Mouse (Mus musculus): ENCODE results near the gene Pcbp4. TPM values are rescaled to one million over a fixed set of nuclear protein-coding genes. Genes with fewer than 3 reads are reported as not detected.

Gene Pcbp4
- polyA plus RNA-seq (2017; shearing (Covaris generic)), result 1 to 10 TPM; 2.9 to 3.1 TPM

GRCm38 (mm10) chr9:106453271-106454070 lies at the start of gene Pcbp4:
Pcbp4 (plus strand) TSS chr9:106453291.
- peak; percentile 72 for ATAC-seq

GRCm38 (mm10) chr9:106405275-106405674 lies 47.8 kb upstream of the Pcbp4 start:
- ATAC-seq, result no peak

GRCm38 (mm10) chr9:106406443-106407078 lies 46.5 kb upstream of the Pcbp4 start:
- no peak for ATAC-seq

GRCm38 (mm10) chr9:106409096-106409495 lies 44.0 kb upstream of the Pcbp4 start:
- ATAC-seq, result no peak

GRCm38 (mm10) chr9:106410086-106410650 lies 42.9 kb upstream of the Pcbp4 start:
- ATAC-seq, result no peak

- no peak for ATAC-seq
These were observed 41.9 kb upstream of the Pcbp4 start for GRCm38 (mm10) chr9:106411091-106411594.

- ATAC-seq, result no peak
These were observed 41.4 kb upstream of the Pcbp4 start for GRCm38 (mm10) chr9:106411729-106412128.

GRCm38 (mm10) chr9:106412210-106412609 lies 40.9 kb upstream of the Pcbp4 start:
- no peak for ATAC-seq

- ATAC-seq, result no peak
These were observed 39.5 kb upstream of the Pcbp4 start for GRCm38 (mm10) chr9:106413606-106414005.

GRCm38 (mm10) chr9:106416826-106417225 lies 36.3 kb upstream of the Pcbp4 start:
- no peak for ATAC-seq

- peak; percentile 37 for ATAC-seq
These were observed 35.1 kb upstream of the Pcbp4 start for GRCm38 (mm10) chr9:106417841-106418625.

GRCm38 (mm10) chr9:106420608-106421007 lies 32.5 kb upstream of the Pcbp4 start:
- ATAC-seq, result no peak

- ATAC-seq, result no peak
These were observed 31.8 kb upstream of the Pcbp4 start for GRCm38 (mm10) chr9:106421033-106421864.

GRCm38 (mm10) chr9:106421865-106422160 lies 31.3 kb upstream of the Pcbp4 start:
- ATAC-seq, result peak; percentile 76

- peak; percentile 19 for ATAC-seq
These were observed 24.3 kb upstream of the Pcbp4 start for GRCm38 (mm10) chr9:106428719-106429220.

- peak; percentile 96 for ATAC-seq
These were observed 23.7 kb upstream of the Pcbp4 start, which contains the start of gene Rpl29 for GRCm38 (mm10) chr9:106429221-106430014. Rpl29 (plus strand) TSS chr9:106429454.

- ATAC-seq, result no peak
These were observed 23.2 kb upstream of the Pcbp4 start for GRCm38 (mm10) chr9:106430015-106430264.

- ATAC-seq, result no peak
These were observed 19.7 kb upstream of the Pcbp4 start for GRCm38 (mm10) chr9:106433389-106433788.

- ATAC-seq, result no peak
These were observed 16.5 kb upstream of the Pcbp4 start for GRCm38 (mm10) chr9:106436566-106436965.

- no peak for ATAC-seq
These were observed 10.4 kb upstream of the Pcbp4 start for GRCm38 (mm10) chr9:106442680-106443079.

GRCm38 (mm10) chr9:106444836-106445235 lies 8.3 kb upstream of the Pcbp4 start:
- ATAC-seq, result no peak
